Mouse (Mus musculus) E14TG2a.4 (cell line): ENCODE measurements at regions not wholly inside any gene's neighbourhood (a gene's known extent, or its start where the extent isn't known, plus 50 kb on each side); places are given as distances from the start of the nearest gene placed in this dataset.

Experiments
- H3K27me3 ChIP-seq: 2 replicates; pipeline ENCODE4 v1.6.1; 2014; ENCODE audit warnings: low read length, control low read depth; ENCODE audit not compliant: insufficient read depth
- H3K36me3 ChIP-seq: 2 replicates; pipeline ENCODE4 v1.6.1; 2014; ENCODE audit warnings: low read length, control low read depth; ENCODE audit not compliant: insufficient read depth
- H3K4me1 ChIP-seq: replicated peaks from 2 replicates; pipeline ENCODE4 v1.6.1; 2014; ENCODE audit warnings: low read depth, low read length, control low read depth
- H3K4me3 ChIP-seq: replicated peaks from 2 replicates; pipeline ENCODE4 v1.5.1; 2014; ENCODE audit warnings: mild to moderate bottlenecking, low read length
- H3K9me3 ChIP-seq: 2 replicates; pipeline ENCODE4 v1.6.1; 2014; ENCODE audit warnings: low read length, control low read depth
- CTCF ChIP-seq: conservative IDR thresholded peaks from 2 replicates; pipeline ENCODE4 v1.5.1; 2014; ENCODE audit warnings: low read length
- NANOG ChIP-seq: IDR thresholded peaks from 2 replicates; pipeline ENCODE4 v1.6.1; 2014; ENCODE audit warnings: borderline replicate concordance, low read length, mixed read lengths
- POU5F1 ChIP-seq: IDR thresholded peaks from 2 replicates; pipeline ENCODE4 v1.6.1; 2014; ENCODE audit warnings: low read length, borderline replicate concordance

- no peaks in the 10 kb centered on the region for H3K9me3 ChIP-seq
- no peaks in the 10 kb centered on the region for H3K27me3 ChIP-seq
- no peak overlapping the region for H3K4me3 ChIP-seq
- no peaks in the 10 kb centered on the region for H3K36me3 ChIP-seq
- TF ChIP-seq CTCF (no peak), POU5F1 (no peak), NANOG (no peak)
- no peaks in the 10 kb centered on the region for H3K4me1 ChIP-seq
Measured at GRCm38 (mm10) chr7:129791450-129791820, 199.8 kb downstream of the Wdr11 start.

- Histone ChIP-seq H3K4me3 (no peak overlapping the region), H3K4me1 (no peaks in the 10 kb centered on the region), H3K9me3 (no peaks in the 10 kb centered on the region), H3K27me3 (no peaks in the 10 kb centered on the region), H3K36me3 (no peaks in the 10 kb centered on the region)
- TF ChIP-seq NANOG: no peak
- TF ChIP-seq CTCF: no peak
- TF ChIP-seq POU5F1: no peak
Measured at GRCm38 (mm10) chr7:129793733-129794132, 202.1 kb downstream of the Wdr11 start.

- H3K36me3 ChIP-seq: no peaks in the 10 kb centered on the region
Measured at GRCm38 (mm10) chr7:129794276-129794675, 202.6 kb downstream of the Wdr11 start.

GRCm38 (mm10) chr7:129798525-129798924 is 206.9 kb downstream of the Wdr11 start:
- TF ChIP-seq CTCF: no peak
- TF ChIP-seq POU5F1: no peak
- no peak for TF ChIP-seq NANOG
- no peaks in the 10 kb centered on the region for H3K4me1 ChIP-seq
- no peaks in the 10 kb centered on the region for H3K27me3 ChIP-seq
- no peaks in the 10 kb centered on the region for H3K36me3 ChIP-seq
- no peaks in the 10 kb centered on the region for H3K9me3 ChIP-seq
- no peak overlapping the region for H3K4me3 ChIP-seq

More at GRCm38 (mm10) chr7:129794276-129794675, 202.6 kb downstream of the Wdr11 start:
- Histone ChIP-seq H3K27me3 (no peaks in the 10 kb centered on the region), H3K4me3 (no peak overlapping the region), H3K4me1 (no peaks in the 10 kb centered on the region), H3K9me3 (no peaks in the 10 kb centered on the region)
- TF ChIP-seq NANOG (no peak), POU5F1 (no peak), CTCF (no peak)

GRCm38 (mm10) chr7:129800461-129800867 is 208.8 kb downstream of the Wdr11 start:
- TF ChIP-seq NANOG: no peak
- TF ChIP-seq POU5F1: no peak
- TF ChIP-seq CTCF: no peak
- H3K4me1 ChIP-seq: no peaks in the 10 kb centered on the region
- H3K4me3 ChIP-seq: no peak overlapping the region
- no peaks in the 10 kb centered on the region for H3K9me3 ChIP-seq
- H3K36me3 ChIP-seq: no peaks in the 10 kb centered on the region
- no peaks in the 10 kb centered on the region for H3K27me3 ChIP-seq

GRCm38 (mm10) chr7:129801431-129801847 is 209.8 kb downstream of the Wdr11 start:
- no peaks in the 10 kb centered on the region for H3K9me3 ChIP-seq

GRCm38 (mm10) chr7:129802168-129802567 is 210.5 kb downstream of the Wdr11 start:
- Histone ChIP-seq H3K4me1 (no peaks in the 10 kb centered on the region), H3K27me3 (no peaks in the 10 kb centered on the region), H3K9me3 (no peaks in the 10 kb centered on the region), H3K4me3 (no peak overlapping the region), H3K36me3 (no peaks in the 10 kb centered on the region)
- TF ChIP-seq NANOG (no peak), POU5F1 (no peak), CTCF (no peak)

More at GRCm38 (mm10) chr7:129801431-129801847, 209.8 kb downstream of the Wdr11 start:
- Histone ChIP-seq H3K27me3 (no peaks in the 10 kb centered on the region), H3K4me1 (no peaks in the 10 kb centered on the region), H3K36me3 (no peaks in the 10 kb centered on the region), H3K4me3 (no peak overlapping the region)
- TF ChIP-seq POU5F1: no peak
- TF ChIP-seq NANOG: no peak
- no peak for TF ChIP-seq CTCF

GRCm38 (mm10) chr7:129805340-129805739 is 213.7 kb downstream of the Wdr11 start:
- Histone ChIP-seq H3K4me3 (no peak overlapping the region), H3K9me3 (no peaks in the 10 kb centered on the region), H3K27me3 (no peaks in the 10 kb centered on the region), H3K36me3 (no peaks in the 10 kb centered on the region), H3K4me1 (no peaks in the 10 kb centered on the region)
- TF ChIP-seq POU5F1: no peak
- TF ChIP-seq CTCF: no peak
- no peak for TF ChIP-seq NANOG

- H3K4me1 ChIP-seq: no peaks in the 10 kb centered on the region
- no peaks in the 10 kb centered on the region for H3K27me3 ChIP-seq
- no peaks in the 10 kb centered on the region for H3K9me3 ChIP-seq
- H3K36me3 ChIP-seq: no peaks in the 10 kb centered on the region
- TF ChIP-seq POU5F1: no peak
- TF ChIP-seq NANOG: no peak
- no peak for TF ChIP-seq CTCF
- no peak overlapping the region for H3K4me3 ChIP-seq
Measured at GRCm38 (mm10) chr7:129810141-129810540, 218.5 kb downstream of the Wdr11 start.
